Mouse (Mus musculus) C2C12 (cell line): Measurements from ENCODE around the gene Gm21887.
"Not testable (repeated sequence)": the region's sequence is repeated elsewhere in the genome, so short reads cannot be mapped to it uniquely, and the experiment has no call there.

ENCODE experiments used
- CTCF ChIP-seq: IDR thresholded peaks from one replicate; pipeline ENCODE4 v1.5.1; 2011; ENCODE audit not compliant: control insufficient read depth, insufficient read depth, insufficient read length
- FOSL1 ChIP-seq: IDR thresholded peaks from one replicate; pipeline ENCODE4 v1.8.0; 2011; ENCODE audit warnings: mild to moderate bottlenecking, low read length; ENCODE audit not compliant: poor library complexity, insufficient read depth, severe bottlenecking
- MAX ChIP-seq: IDR thresholded peaks from one replicate; pipeline ENCODE4 v1.6.1; 2011; ENCODE audit warnings: mild to moderate bottlenecking, control low read depth
- MYOD1 ChIP-seq: IDR thresholded peaks from one replicate; pipeline ENCODE4 v1.6.1; 2011; ENCODE audit warnings: low read depth; ENCODE audit not compliant: control insufficient read depth, insufficient read length
- MYOG ChIP-seq: IDR thresholded peaks from one replicate; pipeline ENCODE4 v1.6.1; 2011; ENCODE audit not compliant: control insufficient read depth, insufficient read length; ENCODE audit errors: extremely low read depth
- USF1 ChIP-seq: IDR thresholded peaks from one replicate; pipeline ENCODE4 v1.6.1; 2011; ENCODE audit warnings: low read depth, mild to moderate bottlenecking, control low read depth, moderate library complexity

- TF ChIP-seq CTCF, MYOG, MAX, USF1, MYOD1, FOSL1: not testable (repeated sequence)
These were observed 2.0 kb downstream of the Gm21887 start for GRCm38 (mm10) chrX:170011529-170011879.
